Mouse (Mus musculus): ENCODE measurements around the gene Utp20. TPM values are rescaled to one million over a fixed set of nuclear protein-coding genes. Genes with fewer than 3 reads are reported as not detected.

Utp20 gene
- polyA plus RNA-seq (2011; ENCODE audit: insufficient read length, low read depth, missing spikeins): 40.0 and 43.3 TPM in 2 replicates

DNA sequence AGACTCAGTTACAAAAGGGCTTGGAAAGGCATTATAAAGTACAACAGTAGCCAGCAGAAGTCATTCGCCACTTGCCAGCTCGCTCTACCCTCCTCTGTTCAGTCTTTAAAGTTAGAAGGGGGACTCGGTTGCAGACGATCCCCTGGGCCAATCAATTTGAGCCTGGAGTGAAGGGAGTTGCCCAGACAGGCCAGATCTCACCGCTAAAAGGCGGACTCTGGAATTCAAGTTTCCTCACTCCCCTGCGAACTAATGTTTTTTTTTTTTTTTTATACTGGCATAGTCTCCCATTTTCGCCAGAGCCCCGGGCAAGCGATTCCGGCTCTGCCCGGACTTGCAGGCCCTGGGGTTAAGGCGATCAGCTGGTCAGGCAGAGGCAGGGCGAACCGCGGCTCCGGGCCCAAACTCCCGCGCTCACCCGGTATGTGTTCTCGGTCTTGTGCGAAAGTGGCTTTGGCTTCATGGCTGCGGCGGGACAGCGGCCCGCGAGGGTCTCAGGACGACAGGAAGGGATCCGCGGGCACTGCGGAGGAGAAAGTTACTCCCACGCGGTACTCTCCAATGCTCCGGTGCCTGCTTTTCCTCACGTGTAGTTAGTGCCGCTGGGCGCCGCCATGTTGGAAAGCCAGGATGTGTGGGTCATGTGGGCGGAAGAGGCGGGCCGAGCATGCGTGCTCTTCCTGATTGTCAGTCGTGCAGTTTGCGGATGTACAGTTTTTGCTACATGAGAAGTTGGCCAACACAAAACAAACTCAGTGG is at the start of gene Utp20:
Gene Utp20 (minus strand): TSS at position 617 of the 759 bp plus-strand sequence.
- peak within 1 kb of the TSS; percentile 32 for H3K27ac ChIP-seq (ENCODE audit: insufficient read depth, low read length)
- H3K4me1 ChIP-seq (ENCODE audit: control insufficient read depth, insufficient read depth, low read length): no peaks in the 10 kb centered on the region
- TF ChIP-seq CTCF (IDR thresholded peaks at IDR 0.05; ENCODE audit: borderline replicate concordance, insufficient read depth, low read length) (no peak), POLR2A (IDR thresholded peaks at IDR 0.05; ENCODE audit: low read depth, low read length) (peak; percentile 77)
- peak within 1 kb of the TSS; percentile 74 for H3K4me3 ChIP-seq (ENCODE audit: insufficient read depth, low read length)

DNA sequence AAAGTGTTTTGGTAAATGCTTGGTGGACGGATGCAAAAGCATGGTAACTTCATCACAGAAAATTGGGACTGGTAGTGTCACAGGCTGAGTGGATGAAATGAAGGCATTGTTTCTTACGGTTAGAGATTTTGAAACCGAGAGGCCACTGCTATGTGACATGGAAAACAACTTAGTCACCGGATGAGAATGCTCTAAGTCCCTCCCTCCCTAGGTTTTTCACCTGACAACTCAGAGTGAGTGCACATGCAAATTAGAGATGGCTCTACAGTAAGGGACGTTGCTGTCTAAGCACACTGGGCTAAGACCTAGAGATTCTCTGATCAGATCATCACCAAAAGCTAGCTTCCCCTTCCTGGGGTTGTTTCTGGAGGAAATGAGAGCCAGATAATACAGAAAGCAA is 48.3 kb upstream of the Utp20 start:
- TF ChIP-seq POLR2A (IDR thresholded peaks at IDR 0.05; ENCODE audit: low read depth, low read length): no peak
- no peak for TF ChIP-seq CTCF (IDR thresholded peaks at IDR 0.05; ENCODE audit: borderline replicate concordance, insufficient read depth, low read length)
- no peaks in the 10 kb centered on the region for H3K4me1 ChIP-seq (ENCODE audit: control insufficient read depth, insufficient read depth, low read length)
- H3K27ac ChIP-seq (ENCODE audit: insufficient read depth, low read length): no peak overlapping the region
- H3K4me3 ChIP-seq (ENCODE audit: insufficient read depth, low read length): no peak overlapping the region

DNA sequence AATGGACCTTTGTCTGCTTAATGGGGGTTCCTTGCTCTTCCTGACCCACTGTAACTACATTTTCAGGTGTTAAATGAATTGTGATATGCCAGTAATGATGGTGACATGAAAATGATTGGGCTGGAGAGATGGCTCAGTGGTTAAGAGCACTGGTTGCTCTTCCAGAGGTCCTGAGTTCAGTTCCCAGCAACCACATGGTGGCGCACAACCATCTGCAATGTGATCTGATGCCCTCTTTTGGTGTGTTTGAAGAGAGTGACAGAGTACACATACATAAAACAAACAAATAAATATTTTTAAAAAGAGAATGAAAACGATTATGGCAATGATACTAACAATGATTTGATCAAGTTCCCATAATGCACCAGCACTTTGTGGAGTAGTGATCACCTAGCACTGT is 39.4 kb upstream of the Utp20 start:
- H3K27ac ChIP-seq (ENCODE audit: insufficient read depth, low read length): no peak overlapping the region
- no peak for TF ChIP-seq POLR2A (IDR thresholded peaks at IDR 0.05; ENCODE audit: low read depth, low read length)
- no peak for TF ChIP-seq CTCF (IDR thresholded peaks at IDR 0.05; ENCODE audit: borderline replicate concordance, insufficient read depth, low read length)
- no peak overlapping the region for H3K4me3 ChIP-seq (ENCODE audit: insufficient read depth, low read length)
- H3K4me1 ChIP-seq (ENCODE audit: control insufficient read depth, insufficient read depth, low read length): no peaks in the 10 kb centered on the region

DNA sequence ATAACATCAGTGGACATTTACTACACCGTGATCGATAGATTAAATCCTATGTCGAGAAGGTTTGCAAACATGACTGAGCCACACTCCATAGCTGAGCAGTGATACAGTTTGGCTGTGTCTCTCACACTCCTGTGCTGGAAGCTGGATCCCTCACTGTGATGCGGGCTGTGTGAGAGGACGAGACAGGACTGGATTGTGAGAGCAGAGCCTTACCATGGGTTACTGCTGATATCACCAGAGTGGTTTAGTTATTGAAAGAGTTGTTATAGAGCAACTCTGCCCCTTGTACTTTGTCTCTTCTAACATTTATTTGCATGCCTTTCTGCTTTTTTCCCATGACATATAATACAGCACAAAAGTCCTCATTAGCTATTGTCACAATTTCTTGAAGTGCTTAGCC is 35.7 kb upstream of the Utp20 start:
- no peak for TF ChIP-seq POLR2A (IDR thresholded peaks at IDR 0.05; ENCODE audit: low read depth, low read length)
- TF ChIP-seq CTCF (IDR thresholded peaks at IDR 0.05; ENCODE audit: borderline replicate concordance, insufficient read depth, low read length): no peak
- no peak overlapping the region for H3K4me3 ChIP-seq (ENCODE audit: insufficient read depth, low read length)
- H3K27ac ChIP-seq (ENCODE audit: insufficient read depth, low read length): no peak overlapping the region
- H3K4me1 ChIP-seq (ENCODE audit: control insufficient read depth, insufficient read depth, low read length): no peaks in the 10 kb centered on the region

DNA sequence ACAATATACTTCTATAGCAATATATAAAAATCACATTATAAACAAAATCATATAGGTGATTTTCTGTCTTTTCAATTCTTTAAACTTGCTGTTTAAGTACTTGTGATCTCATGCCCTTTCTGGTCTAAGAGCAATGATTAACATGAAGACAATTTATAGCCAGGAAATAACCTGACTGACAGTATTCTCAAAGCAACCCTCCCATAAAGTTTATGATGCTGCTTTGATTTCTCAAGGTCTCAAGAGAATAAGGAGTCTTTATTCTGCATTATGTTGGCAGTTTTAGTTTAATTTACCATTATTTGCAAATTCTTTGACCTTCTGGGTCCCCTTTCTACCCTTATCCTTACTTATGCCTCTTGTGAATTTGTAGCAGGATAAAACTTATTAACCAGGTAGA is 34.8 kb upstream of the Utp20 start:
- Histone ChIP-seq H3K4me3 (ENCODE audit: insufficient read depth, low read length) (no peak overlapping the region), H3K27ac (ENCODE audit: insufficient read depth, low read length) (no peak overlapping the region), H3K4me1 (ENCODE audit: control insufficient read depth, insufficient read depth, low read length) (no peaks in the 10 kb centered on the region)
- TF ChIP-seq POLR2A (IDR thresholded peaks at IDR 0.05; ENCODE audit: low read depth, low read length): no peak

DNA sequence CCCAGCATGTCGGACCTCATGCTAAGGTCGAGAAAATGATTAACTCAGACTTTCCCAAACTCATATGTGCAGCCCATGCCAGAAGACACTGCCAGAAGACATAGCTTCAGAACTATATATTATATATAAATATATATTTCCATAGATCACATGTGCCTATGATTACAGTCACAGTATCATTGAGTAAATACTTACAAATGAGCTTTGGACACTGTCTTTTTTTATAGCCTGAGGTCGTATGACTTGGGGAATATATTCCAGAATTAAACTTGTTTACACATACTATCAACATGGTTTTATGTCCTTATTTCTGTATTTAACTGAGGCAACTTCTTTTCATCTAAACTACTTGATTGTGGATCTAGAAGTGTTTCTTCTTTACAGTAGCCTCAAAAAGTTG is 34.3 kb upstream of the Utp20 start:
- no peak for TF ChIP-seq CTCF (IDR thresholded peaks at IDR 0.05; ENCODE audit: borderline replicate concordance, insufficient read depth, low read length)
- Histone ChIP-seq H3K4me3 (ENCODE audit: insufficient read depth, low read length) (no peak overlapping the region), H3K4me1 (ENCODE audit: control insufficient read depth, insufficient read depth, low read length) (no peaks in the 10 kb centered on the region), H3K27ac (ENCODE audit: insufficient read depth, low read length) (no peak overlapping the region)

DNA sequence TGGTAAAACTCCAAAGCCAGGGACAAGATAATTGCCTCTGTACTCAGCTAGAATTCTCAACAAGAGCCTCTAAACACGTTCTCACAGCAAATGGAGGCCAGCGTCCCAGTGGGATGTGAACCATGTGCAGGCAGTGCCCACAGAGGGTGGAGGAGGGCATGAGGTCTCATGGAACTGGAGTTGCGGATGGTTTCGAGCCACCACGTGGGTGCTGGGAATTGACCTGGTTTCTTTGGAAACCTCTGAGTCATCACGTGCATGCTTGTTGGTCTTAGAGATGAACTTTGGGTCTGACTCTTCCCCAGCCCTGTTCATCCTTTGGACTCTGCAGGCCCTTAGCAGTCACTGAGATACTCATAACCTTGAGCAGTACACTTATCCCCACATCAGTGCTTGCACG is 26.7 kb upstream of the Utp20 start:
- H3K4me1 ChIP-seq (ENCODE audit: control insufficient read depth, insufficient read depth, low read length): peaks cover 2% of the 10 kb centered on the region; the same call in 1 of the 2 replicates
- no peak overlapping the region for H3K27ac ChIP-seq (ENCODE audit: insufficient read depth, low read length)
- no peak for TF ChIP-seq POLR2A (IDR thresholded peaks at IDR 0.05; ENCODE audit: low read depth, low read length)
- no peak for TF ChIP-seq CTCF (IDR thresholded peaks at IDR 0.05; ENCODE audit: borderline replicate concordance, insufficient read depth, low read length)
- H3K4me3 ChIP-seq (ENCODE audit: insufficient read depth, low read length): no peak overlapping the region

DNA sequence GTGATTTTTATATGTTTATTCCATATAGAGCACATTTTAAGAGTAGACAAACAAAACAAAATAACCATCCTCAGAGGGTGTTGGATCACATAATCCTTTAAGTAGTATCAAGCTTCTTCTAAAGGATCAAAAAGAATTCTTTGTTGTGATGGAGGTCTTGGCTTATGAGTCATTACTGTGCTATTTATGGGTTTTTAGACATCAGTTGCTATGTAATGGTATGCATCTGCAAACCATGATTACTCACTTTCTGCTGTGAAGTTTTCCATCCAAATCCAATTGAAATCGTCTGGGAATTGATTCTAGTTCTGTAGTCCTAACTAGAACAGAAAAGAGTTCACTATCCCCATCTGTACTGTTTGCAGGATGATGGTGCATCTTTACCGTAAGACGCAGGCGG is 23.4 kb upstream of the Utp20 start:
- peak overlapping the region; percentile 65; the same call in 1 of the 2 replicates for H3K27ac ChIP-seq (ENCODE audit: insufficient read depth, low read length)
- no peak overlapping the region for H3K4me3 ChIP-seq (ENCODE audit: insufficient read depth, low read length)
- TF ChIP-seq CTCF (IDR thresholded peaks at IDR 0.05; ENCODE audit: borderline replicate concordance, insufficient read depth, low read length): no peak
- TF ChIP-seq POLR2A (IDR thresholded peaks at IDR 0.05; ENCODE audit: low read depth, low read length): no peak
- H3K4me1 ChIP-seq (ENCODE audit: control insufficient read depth, insufficient read depth, low read length): peaks cover 2% of the 10 kb centered on the region; the same call in 1 of the 2 replicates

DNA sequence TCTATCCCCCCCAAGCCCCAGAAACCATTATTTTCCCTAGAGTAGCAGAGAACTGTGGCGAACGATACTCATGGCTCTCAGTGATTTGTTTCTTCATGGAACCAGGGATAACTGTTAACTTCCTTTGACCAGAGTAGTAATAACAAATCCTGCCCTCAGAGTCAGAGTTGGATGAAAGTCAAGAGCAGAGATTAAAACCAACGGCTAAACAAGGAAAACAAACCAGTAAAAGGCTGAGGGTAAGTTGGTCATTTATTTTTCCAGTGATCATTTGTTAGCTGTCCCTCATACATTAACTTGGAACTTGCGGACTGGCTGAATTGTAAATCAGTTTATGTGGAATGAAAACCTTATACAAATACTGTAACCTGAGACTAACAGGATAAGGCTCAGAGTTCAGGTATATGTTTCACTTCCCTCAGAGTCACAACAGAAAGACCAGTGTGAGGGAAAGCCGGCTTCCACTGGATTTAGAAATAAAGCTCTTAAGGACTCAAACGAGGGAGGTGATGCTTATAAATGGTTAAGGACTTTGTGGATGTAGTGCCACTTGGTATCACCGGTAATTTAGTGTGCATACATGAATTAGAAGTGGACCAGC is 22.4 kb upstream of the Utp20 start:
- H3K27ac ChIP-seq (ENCODE audit: insufficient read depth, low read length): no peak overlapping the region

DNA sequence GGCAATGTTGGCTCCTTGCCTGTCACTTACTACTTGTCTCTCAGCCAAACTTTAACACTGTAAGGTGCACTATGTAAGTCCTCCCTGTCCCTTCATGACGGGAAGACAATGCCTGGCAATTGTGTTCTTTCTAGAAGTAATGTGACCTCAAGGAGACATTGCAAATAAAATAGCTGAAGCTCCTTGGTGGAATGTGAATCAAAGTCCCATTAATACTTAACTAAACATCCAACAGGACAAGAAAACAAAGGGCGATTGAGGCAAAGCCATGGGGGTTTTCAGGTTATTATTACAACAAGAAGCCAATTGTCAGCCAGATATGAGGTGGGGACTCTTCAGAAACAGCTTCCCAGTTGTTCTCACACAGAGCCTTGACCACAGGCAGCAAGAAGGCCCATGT is 7.6 kb upstream of the Utp20 start:
- TF ChIP-seq CTCF (IDR thresholded peaks at IDR 0.05; ENCODE audit: borderline replicate concordance, insufficient read depth, low read length) (no peak), POLR2A (IDR thresholded peaks at IDR 0.05; ENCODE audit: low read depth, low read length) (no peak)
- Histone ChIP-seq H3K4me1 (ENCODE audit: control insufficient read depth, insufficient read depth, low read length) (no peaks in the 10 kb centered on the region), H3K27ac (ENCODE audit: insufficient read depth, low read length) (no peak overlapping the region), H3K4me3 (ENCODE audit: insufficient read depth, low read length) (no peak overlapping the region)

More for the DNA sequence above, 22.4 kb upstream of the Utp20 start:
- Histone ChIP-seq H3K4me3 (ENCODE audit: insufficient read depth, low read length) (no peak overlapping the region), H3K4me1 (ENCODE audit: control insufficient read depth, insufficient read depth, low read length) (peaks cover 2% of the 10 kb centered on the region; the same call in 1 of the 2 replicates)
- TF ChIP-seq POLR2A (IDR thresholded peaks at IDR 0.05; ENCODE audit: low read depth, low read length): no peak
- TF ChIP-seq CTCF (IDR thresholded peaks at IDR 0.05; ENCODE audit: borderline replicate concordance, insufficient read depth, low read length): no peak
